Mouse (Mus musculus): Measurements from ENCODE around the gene Ntn1. TPM values are rescaled to one million over a fixed set of nuclear protein-coding genes. Genes with fewer than 3 reads are reported as not detected.

The Ntn1 gene
- polyA plus RNA-seq, 1 experiment from 2014 or later, result 4.8 TPM

DNA sequence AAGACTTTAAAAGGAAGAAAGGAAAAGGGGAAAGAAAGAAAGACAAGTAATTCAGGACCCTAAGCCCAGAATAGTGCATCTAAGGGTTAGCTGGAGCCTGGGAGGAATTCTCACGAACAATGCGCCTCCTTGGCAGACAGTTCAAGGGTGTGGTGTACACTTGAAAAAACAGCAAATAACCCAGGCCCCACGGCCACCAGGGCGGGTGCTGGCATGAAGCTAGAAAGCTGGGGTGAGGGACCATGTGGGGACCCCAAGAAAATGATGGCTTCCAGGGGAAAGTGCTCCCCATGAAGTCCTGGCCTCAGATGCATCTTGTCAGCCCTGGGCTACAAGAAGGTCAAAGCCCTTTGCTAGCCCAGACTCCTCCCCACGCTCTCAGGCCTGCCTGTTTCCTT lies 58.6 kb downstream of the Ntn1 start:
- Histone ChIP-seq H3K9ac (ENCODE audit: low read length) (no peak overlapping the region), H3K4me1 (replicated peaks; ENCODE audit: control insufficient read depth, insufficient read depth, low read length) (no peaks in the 10 kb centered on the region), H3K27ac (ENCODE audit: low read depth, low read length) (no peak overlapping the region), H3K4me2 (ENCODE audit: low read depth, low read length, severe bottlenecking) (no peak overlapping the region), H3K9me3 (ENCODE audit: control insufficient read depth, low read length) (no peaks in the 10 kb centered on the region), H3K36me3 (ENCODE audit: control insufficient read depth, insufficient read depth, low read length) (no peaks in the 10 kb centered on the region), H3K27me3 (ENCODE audit: control insufficient read depth, insufficient read depth, low read length) (no peaks in the 10 kb centered on the region), H3K4me3 (ENCODE audit: low read depth, low read length) (no peak overlapping the region)
- DNase-seq (ENCODE audit: low spot score) (no peak), ATAC-seq (replicated peaks; ENCODE audit: low FRiP score) (no peak)
- 89% methylated on average over 5 of the region's 5 CpGs for WGBS

DNA sequence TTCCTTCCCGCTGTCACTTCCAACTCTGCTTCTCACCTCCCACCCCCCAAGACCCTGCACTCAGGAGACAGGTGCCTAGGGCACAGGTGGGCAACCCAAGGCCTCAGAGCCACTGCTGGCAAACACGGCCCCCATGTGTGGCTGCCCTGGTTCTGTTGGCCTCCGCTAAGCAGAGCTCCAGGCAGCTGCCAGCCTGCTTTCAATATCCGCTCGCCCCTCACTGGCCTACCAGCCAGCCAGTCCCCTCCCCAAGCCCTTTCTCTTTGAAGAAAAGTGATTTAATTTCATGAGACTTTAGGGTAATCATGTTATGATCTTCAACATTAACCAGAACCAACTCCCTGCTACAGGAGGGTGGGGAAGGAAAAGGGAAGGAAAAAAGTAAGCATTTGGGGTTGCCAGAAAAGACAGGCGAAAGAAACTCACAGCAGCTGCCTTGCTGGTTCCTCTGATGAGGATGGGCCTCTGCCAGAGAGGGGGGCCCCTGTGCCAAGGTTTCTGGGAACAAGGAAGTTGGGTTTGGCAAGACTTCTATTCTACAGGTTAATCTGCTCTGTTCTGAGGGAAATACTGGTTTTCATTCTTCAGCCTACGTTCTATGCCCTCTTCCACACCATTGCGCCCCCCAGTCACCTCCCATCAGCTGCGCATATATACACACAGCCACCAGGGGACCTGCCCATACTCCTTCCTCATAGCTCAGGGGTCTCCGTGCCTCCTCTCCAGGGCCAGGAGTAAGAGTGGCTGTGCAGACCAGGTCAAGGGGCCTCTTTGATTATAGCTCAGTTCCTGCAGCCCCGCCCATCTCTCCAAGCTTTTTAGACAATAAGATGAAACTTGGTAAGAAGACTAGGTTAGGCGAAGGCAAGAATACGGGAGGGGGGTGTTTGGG lies 59.3 kb downstream of the Ntn1 start:
- Histone ChIP-seq H3K27me3 (ENCODE audit: control insufficient read depth, insufficient read depth, low read length) (no peaks in the 10 kb centered on the region), H3K4me3 (ENCODE audit: low read depth, low read length) (no peak overlapping the region), H3K36me3 (ENCODE audit: control insufficient read depth, insufficient read depth, low read length) (no peaks in the 10 kb centered on the region), H3K4me2 (ENCODE audit: low read depth, low read length, severe bottlenecking) (no peak overlapping the region), H3K9ac (ENCODE audit: low read length) (no peak overlapping the region), H3K9me3 (ENCODE audit: control insufficient read depth, low read length) (no peaks in the 10 kb centered on the region), H3K27ac (ENCODE audit: low read depth, low read length) (no peak overlapping the region), H3K4me1 (replicated peaks; ENCODE audit: control insufficient read depth, insufficient read depth, low read length) (no peaks in the 10 kb centered on the region)
- WGBS, result 82% methylated on average over 13 of the region's 13 CpGs
- ATAC-seq (replicated peaks; ENCODE audit: low FRiP score) (no peak), DNase-seq (ENCODE audit: low spot score) (no peak)

GRCm38 (mm10) chr11:68340366-68340765 lies 60.3 kb downstream of the Ntn1 start:
- H3K9ac ChIP-seq (ENCODE audit: low read length), result no peak overlapping the region
- H3K4me3 ChIP-seq (ENCODE audit: low read depth, low read length), result no peak overlapping the region
- DNase-seq (ENCODE audit: low spot score) (no peak), ATAC-seq (replicated peaks; ENCODE audit: low FRiP score) (no peak)
- H3K36me3 ChIP-seq (ENCODE audit: control insufficient read depth, insufficient read depth, low read length), result no peaks in the 10 kb centered on the region
- H3K9me3 ChIP-seq (ENCODE audit: control insufficient read depth, low read length), result no peaks in the 10 kb centered on the region
- H3K27ac ChIP-seq (ENCODE audit: low read depth, low read length), result no peak overlapping the region
- no peaks in the 10 kb centered on the region for H3K27me3 ChIP-seq (ENCODE audit: control insufficient read depth, insufficient read depth, low read length)
- 86% methylated on average over 3 of the region's 3 CpGs for WGBS
- H3K4me2 ChIP-seq (ENCODE audit: low read depth, low read length, severe bottlenecking), result no peak overlapping the region
- no peaks in the 10 kb centered on the region for H3K4me1 ChIP-seq (replicated peaks; ENCODE audit: control insufficient read depth, insufficient read depth, low read length)

DNA sequence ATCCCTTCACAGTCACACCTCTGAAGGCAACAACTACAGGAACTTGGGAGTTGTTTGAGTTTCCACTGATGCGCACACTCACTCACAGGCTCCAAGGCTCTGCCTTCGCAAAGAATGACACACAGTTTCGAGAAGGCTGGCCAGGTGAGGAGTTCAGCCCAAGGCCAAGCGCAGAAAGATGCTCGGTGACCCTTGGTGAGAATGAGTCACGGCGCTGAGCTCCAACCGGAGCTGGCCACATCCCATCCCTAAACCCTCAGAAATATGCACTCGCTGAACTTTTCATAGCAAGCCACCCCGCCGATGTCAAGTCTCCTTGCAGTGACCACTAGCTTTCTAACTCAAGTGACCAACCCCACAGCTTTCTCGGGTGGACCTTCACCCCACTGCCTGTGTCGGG lies 60.8 kb downstream of the Ntn1 start:
- H3K27ac ChIP-seq (ENCODE audit: low read depth, low read length), result no peak overlapping the region
- no peaks in the 10 kb centered on the region for H3K4me1 ChIP-seq (replicated peaks; ENCODE audit: control insufficient read depth, insufficient read depth, low read length)
- no peaks in the 10 kb centered on the region for H3K9me3 ChIP-seq (ENCODE audit: control insufficient read depth, low read length)
- H3K9ac ChIP-seq (ENCODE audit: low read length), result no peak overlapping the region
- no peaks in the 10 kb centered on the region for H3K27me3 ChIP-seq (ENCODE audit: control insufficient read depth, insufficient read depth, low read length)
- ATAC-seq (replicated peaks; ENCODE audit: low FRiP score) (no peak), DNase-seq (ENCODE audit: low spot score) (no peak)
- no peak overlapping the region for H3K4me3 ChIP-seq (ENCODE audit: low read depth, low read length)
- 95% methylated on average over 13 of the region's 13 CpGs for WGBS
- no peaks in the 10 kb centered on the region for H3K36me3 ChIP-seq (ENCODE audit: control insufficient read depth, insufficient read depth, low read length)
- H3K4me2 ChIP-seq (ENCODE audit: low read depth, low read length, severe bottlenecking), result no peak overlapping the region

GRCm38 (mm10) chr11:68339331-68339730 lies 61.3 kb downstream of the Ntn1 start:
- no peak for DNase-seq (ENCODE audit: low spot score)
- no peak overlapping the region for H3K4me2 ChIP-seq (ENCODE audit: low read depth, low read length, severe bottlenecking)
- no peak for ATAC-seq (replicated peaks; ENCODE audit: low FRiP score)
- H3K4me1 ChIP-seq (replicated peaks; ENCODE audit: control insufficient read depth, insufficient read depth, low read length), result no peaks in the 10 kb centered on the region
- WGBS, result 92% methylated on average over 7 of the region's 7 CpGs
- no peaks in the 10 kb centered on the region for H3K27me3 ChIP-seq (ENCODE audit: control insufficient read depth, insufficient read depth, low read length)
- no peak overlapping the region for H3K4me3 ChIP-seq (ENCODE audit: low read depth, low read length)
- no peak overlapping the region for H3K9ac ChIP-seq (ENCODE audit: low read length)
- H3K27ac ChIP-seq (ENCODE audit: low read depth, low read length), result no peak overlapping the region
- H3K9me3 ChIP-seq (ENCODE audit: control insufficient read depth, low read length), result no peaks in the 10 kb centered on the region
- no peaks in the 10 kb centered on the region for H3K36me3 ChIP-seq (ENCODE audit: control insufficient read depth, insufficient read depth, low read length)

GRCm38 (mm10) chr11:68331676-68332265 lies 68.9 kb downstream of the Ntn1 start:
- H3K27ac ChIP-seq (ENCODE audit: low read depth, low read length), result no peak overlapping the region
- no peak overlapping the region for H3K4me3 ChIP-seq (ENCODE audit: low read depth, low read length)
- WGBS, result 90% methylated on average over 13 of the region's 13 CpGs
- H3K27me3 ChIP-seq (ENCODE audit: control insufficient read depth, insufficient read depth, low read length), result no peaks in the 10 kb centered on the region
- no peaks in the 10 kb centered on the region for H3K36me3 ChIP-seq (ENCODE audit: control insufficient read depth, insufficient read depth, low read length)
- ATAC-seq (replicated peaks; ENCODE audit: low FRiP score) (no peak), DNase-seq (ENCODE audit: low spot score) (no peak)
- no peak overlapping the region for H3K9ac ChIP-seq (ENCODE audit: low read length)
- H3K9me3 ChIP-seq (ENCODE audit: control insufficient read depth, low read length), result no peaks in the 10 kb centered on the region; the same call in 1 of the 2 replicates
- no peaks in the 10 kb centered on the region for H3K4me1 ChIP-seq (replicated peaks; ENCODE audit: control insufficient read depth, insufficient read depth, low read length)
- no peak overlapping the region for H3K4me2 ChIP-seq (ENCODE audit: low read depth, low read length, severe bottlenecking)

DNA sequence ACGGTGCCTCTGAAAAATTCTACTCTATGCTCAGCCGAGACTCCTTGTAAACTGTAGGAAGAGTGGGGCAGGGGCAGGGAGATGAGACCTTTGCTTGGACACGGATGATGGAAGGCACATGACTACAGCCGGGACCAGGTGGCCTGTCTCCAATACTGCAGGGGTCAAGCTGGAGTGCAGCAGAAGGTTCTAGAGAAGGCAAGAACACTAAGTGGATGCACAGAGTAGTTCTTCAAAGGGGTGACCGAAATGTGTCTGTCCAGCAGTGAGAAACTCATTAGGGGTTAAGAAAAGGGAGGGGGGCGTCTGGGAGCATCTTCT lies 69.5 kb downstream of the Ntn1 start:
- Histone ChIP-seq H3K9me3 (ENCODE audit: control insufficient read depth, low read length) (no peaks in the 10 kb centered on the region; the same call in 1 of the 2 replicates), H3K27ac (ENCODE audit: low read depth, low read length) (no peak overlapping the region), H3K4me3 (ENCODE audit: low read depth, low read length) (no peak overlapping the region), H3K36me3 (ENCODE audit: control insufficient read depth, insufficient read depth, low read length) (no peaks in the 10 kb centered on the region), H3K9ac (ENCODE audit: low read length) (no peak overlapping the region), H3K27me3 (ENCODE audit: control insufficient read depth, insufficient read depth, low read length) (no peaks in the 10 kb centered on the region), H3K4me1 (replicated peaks; ENCODE audit: control insufficient read depth, insufficient read depth, low read length) (no peaks in the 10 kb centered on the region), H3K4me2 (ENCODE audit: low read depth, low read length, severe bottlenecking) (no peak overlapping the region)
- DNase-seq (ENCODE audit: low spot score) (no peak), ATAC-seq (replicated peaks; ENCODE audit: low FRiP score) (no peak)
- 87% methylated on average over 6 of the region's 6 CpGs for WGBS

GRCm38 (mm10) chr11:68330398-68331116 lies 70.1 kb downstream of the Ntn1 start:
- Histone ChIP-seq H3K9ac (ENCODE audit: low read length) (no peak overlapping the region), H3K4me3 (ENCODE audit: low read depth, low read length) (no peak overlapping the region), H3K4me1 (replicated peaks; ENCODE audit: control insufficient read depth, insufficient read depth, low read length) (no peaks in the 10 kb centered on the region), H3K9me3 (ENCODE audit: control insufficient read depth, low read length) (no peaks in the 10 kb centered on the region; the same call in 1 of the 2 replicates), H3K36me3 (ENCODE audit: control insufficient read depth, insufficient read depth, low read length) (no peaks in the 10 kb centered on the region), H3K27me3 (ENCODE audit: control insufficient read depth, insufficient read depth, low read length) (no peaks in the 10 kb centered on the region), H3K27ac (ENCODE audit: low read depth, low read length) (no peak overlapping the region), H3K4me2 (ENCODE audit: low read depth, low read length, severe bottlenecking) (no peak overlapping the region)
- DNase-seq (ENCODE audit: low spot score) (no peak), ATAC-seq (replicated peaks; ENCODE audit: low FRiP score) (no peak)
- WGBS, result 76% methylated on average over 10 of the region's 10 CpGs

All from forebrain, embryonic 11.5 days (tissue).